Mouse (Mus musculus) urinary bladder, adult 18-20 months (tissue): Measurements from ENCODE around the gene Ptges.
"Not testable (repeated sequence)": the region's sequence is repeated elsewhere in the genome, so short reads cannot be mapped to it uniquely, and the experiment has no call there.

ENCODE experiments used
- DNase-seq, 2 experiments: peaks; one replicate each; pipeline ENCODE4 v3.0.0; 2022; ENCODE audit warnings: low spot score in 2 of 2, mixed read lengths in 2 of 2

Ptges gene

DNA sequence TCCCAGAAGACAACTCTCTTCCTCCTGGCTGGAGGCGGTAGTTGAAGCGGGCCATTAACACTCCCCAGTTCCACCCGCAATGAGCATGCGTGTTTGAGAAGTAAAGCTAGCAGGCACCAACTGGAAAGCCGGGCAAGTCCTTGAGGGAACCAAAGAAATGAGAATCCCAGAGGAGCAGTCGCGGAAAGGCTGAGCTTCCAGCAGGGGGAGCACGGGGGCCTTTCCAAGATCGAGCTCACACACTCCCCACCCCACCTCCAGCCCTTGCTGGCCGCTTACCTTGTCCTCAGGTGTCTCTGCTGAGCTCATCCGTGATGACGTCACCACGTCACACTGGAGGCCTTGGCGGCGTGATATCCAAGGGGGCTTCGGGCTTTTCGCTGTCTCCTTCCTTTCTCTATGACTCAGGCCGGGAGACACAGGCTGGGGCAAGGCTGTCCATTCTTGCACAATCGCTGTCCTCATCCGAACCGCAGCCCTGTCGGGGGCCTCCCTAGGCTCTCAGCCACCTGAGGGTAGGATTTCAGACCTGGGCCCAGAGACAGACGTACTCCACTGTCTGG, at the start of gene Ptges:
Ptges (minus strand) TSS at position 381 of the 563 bp plus-strand sequence.
- peak; percentile 57 to 77 for DNase-seq

DNA sequence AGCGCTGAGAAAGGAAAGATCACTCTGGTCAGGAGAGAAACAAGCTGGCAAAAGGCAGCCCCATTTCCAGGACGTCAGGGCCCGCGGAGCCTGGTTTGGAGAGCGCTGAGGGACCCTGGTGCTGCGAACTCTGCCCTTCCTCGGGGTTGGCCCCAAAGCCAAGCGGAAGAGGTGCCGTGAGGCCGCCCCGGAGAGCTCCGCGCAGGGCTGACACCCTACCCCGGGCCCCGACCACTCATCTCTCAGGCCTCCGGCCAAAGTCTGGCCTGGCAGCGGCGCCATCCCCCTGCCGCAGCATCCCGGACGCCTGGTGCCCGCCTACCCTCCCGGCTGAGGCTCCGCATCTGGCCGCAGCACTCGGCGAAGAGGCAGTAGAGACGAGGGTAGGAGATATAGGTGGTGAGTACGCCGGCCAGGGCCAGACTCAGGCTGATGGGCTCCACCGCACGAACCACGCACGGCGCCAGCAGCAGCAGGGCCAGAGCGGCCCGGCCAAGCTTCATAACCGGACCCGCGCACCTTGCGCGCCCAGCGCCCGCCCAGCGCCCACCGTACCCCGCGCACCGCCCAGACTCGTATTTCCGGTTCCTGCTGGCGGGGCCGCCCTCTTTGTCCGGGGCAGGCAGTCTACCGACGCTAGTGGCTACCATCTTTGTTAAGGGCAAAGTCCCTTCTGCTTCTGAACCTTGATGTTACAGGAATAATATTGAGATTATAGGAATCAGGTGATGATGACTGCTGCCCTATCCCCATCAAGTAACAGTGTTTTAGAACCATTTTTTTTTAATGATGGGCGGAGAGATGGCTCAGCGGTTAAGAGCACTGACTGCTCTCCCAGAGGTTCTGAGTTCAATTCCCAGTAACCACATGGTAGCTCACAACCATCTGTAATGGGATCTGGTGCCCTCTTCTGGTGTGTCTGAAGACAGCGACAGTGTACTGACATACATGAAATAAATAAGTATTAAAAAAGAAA, 38.0 kb upstream of the Ptges start, which contains the start of gene Tor1a:
Tor1a (minus strand) TSS at position 582 of the 976 bp plus-strand sequence.
- peak; percentile 84 to 85 for DNase-seq

DNA sequence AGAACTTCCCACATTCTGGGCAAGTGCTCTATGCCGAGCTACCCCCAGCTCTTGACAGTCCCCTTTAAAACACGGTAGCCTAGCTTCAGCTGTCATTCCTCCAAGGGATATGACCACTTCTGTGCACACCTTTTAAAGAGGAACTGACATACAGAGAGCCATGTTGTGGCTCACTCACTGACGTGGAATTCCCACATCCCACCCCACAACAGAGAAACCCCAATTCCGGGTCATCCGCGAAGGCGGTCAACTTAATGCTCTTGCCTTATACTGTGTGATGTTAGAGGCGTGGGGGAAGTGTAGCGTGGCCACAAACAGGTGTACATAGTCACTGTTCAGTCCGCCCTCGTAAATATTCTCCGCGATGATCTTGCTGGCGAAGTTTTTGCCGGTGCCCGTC, 37.2 kb upstream of the Ptges start:
- no peak for DNase-seq

DNA sequence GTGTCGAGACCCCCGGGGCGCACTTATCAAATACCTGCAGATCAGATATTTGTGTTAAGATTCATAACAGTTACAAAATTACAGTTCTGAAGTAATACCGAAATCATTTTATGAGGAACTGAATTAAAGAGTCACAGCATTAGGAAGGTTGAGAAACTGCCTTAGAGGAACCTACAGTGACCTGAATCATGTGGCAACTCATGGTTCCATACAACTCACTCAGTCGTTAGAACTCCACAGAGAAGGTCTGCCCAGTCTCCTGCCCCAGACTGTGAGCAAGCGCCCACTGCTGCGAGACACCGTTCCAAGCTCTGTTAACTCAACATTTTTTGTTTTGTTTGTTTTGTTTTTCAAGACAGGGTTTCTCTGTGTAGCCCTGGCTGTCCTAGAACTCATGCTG, 36.0 kb upstream of the Ptges start:
- DNase-seq, result no peak

DNA sequence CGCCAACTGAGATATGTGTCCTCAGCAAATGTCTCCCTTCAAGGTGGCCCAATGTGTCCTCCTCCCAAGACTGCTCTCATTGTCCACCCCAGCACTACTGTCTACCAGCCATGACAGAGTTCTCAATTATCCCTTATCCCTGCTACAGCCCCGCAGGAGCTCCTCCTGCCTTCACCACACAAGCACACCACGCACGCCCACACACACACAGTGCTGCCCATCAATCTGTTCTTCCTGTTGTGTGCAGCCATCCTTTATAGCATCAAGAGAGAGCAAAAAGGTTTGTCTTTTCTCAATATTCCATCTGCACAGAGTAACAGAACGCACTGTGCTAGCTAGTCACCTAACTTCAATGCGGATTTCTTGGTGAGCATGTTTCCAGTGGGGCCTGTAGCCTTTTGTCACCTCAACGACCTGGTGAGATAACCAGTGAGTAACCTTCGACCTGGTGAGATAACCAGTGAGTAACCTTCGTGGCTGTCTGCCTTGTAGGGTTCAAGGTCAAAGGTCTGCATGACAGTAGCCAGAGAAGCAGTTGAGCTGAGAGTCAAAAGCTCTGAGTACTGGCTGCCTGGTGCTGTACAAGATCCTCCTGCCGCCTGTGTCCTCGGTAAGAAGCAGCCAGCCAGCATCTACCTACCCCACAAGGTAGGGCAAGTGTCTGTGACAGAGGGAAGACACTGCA, 33.0 kb upstream of the Ptges start:
- DNase-seq, result no peak

DNA sequence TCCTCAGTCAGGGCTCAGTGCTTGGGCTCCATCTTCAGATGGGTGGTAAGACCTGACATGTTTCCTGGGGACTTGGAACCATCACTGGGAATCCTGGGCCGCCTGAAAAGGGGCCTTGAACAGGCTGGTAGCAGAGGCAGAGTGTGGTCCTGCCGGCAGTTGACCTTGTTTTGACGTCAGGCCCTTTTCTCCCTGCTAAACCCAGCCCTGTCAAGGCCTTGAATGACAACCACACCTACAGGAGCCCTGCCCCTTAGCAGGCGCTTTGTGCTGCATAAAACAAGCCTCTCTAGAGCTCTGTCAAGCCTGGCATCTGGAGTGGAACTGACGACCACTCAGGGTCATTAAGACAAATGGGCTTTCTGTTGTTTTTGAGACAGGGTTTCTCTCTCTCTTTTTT, 30.2 kb upstream of the Ptges start:
- DNase-seq, result no peak

DNA sequence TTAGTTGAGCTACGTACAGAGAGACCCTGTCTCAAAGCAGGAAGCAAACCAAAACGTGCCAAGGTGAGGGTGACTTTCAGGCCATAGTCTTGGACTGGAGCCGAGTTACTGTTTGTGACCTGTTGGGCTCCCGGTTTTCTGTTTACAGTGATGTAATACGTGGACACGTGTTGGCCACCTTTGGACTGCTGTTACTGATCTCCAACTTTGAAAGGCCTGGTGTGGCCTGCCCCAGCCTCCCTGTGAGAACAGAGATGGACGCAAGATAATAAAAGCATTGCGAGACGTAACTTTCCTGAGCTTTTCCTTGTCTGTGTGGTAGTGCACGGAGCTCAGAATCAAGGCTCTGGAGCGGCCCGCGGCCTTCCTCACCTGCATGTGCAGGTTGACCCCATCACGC, 29.1 kb upstream of the Ptges start:
- no peak for DNase-seq

DNA sequence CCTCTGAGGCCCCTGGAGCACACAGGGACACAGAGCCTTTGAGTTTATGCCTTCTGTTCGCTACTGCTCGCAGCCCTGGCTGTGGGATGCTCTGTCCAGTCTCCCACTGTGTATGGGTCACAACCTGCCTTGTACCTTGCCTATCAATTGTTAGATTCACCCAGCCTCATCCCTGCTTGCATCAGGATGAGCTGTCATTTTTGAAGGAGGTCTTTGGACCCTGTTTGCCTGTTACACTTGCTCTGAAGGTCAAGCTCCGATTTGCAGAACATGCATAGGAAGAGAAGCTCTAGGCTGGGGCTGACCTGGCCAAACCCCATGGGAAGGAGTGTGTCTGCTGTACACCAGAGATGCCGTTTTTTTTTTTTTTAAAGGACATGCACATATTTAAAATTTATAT, 27.8 kb upstream of the Ptges start:
- DNase-seq, result no peak

DNA sequence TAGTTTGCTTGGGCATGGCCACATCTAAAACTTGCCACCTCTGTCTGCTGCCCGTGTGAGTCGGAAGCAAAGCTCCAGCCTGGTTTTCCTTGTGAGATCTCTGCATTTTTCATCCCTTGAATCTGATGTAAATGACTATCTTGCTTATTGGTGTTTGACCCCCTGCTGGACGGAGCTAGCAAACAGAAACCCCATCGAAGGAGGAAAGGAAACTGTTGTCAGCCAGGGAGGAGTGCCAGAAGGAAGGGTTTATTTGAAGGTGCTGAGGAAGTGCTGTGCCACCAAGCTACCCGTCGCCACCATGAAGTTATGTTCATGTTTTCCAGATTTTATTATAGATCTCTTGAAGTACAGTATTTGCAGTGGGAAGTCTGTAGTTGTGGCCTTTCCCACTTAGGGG, 25.1 kb upstream of the Ptges start:
- no peak for DNase-seq

DNA sequence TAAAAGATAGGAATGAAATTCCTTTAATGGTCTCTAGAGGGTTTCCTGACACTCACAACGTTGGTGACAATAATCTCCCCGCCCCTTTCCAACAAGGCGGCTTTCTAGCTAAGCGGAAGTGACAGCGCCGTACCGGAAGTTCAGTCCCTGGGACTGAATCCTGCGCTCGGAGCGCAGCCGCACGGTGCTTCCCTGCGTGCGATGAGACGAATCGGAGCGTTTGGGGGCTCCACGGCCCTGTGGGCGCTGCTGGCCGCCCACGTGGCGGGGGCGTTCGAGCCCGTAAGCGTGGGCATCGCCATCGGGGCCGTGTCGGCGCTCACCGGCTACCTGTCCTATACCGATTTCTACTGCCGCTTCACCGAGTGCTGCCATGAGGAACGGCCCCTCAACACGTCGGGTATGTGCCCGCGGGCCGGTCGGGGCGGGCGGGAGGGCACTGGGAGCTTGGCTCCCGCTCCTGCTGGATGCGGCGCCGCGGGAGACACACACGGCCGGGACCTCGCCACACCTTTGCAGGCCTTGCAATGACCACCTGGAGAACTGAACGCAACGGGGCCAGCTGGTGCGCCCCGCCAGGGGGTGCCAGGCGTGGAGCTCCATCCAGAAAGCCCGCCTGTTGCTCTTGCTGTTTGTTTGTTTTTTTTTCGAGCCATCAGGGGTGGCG, 23.3 kb upstream of the Ptges start, which contains the start of gene Tor1b:
Tor1b (plus strand) TSS at position 136 of the 667 bp plus-strand sequence.
- peak; percentile 66 to 74 for DNase-seq

DNA sequence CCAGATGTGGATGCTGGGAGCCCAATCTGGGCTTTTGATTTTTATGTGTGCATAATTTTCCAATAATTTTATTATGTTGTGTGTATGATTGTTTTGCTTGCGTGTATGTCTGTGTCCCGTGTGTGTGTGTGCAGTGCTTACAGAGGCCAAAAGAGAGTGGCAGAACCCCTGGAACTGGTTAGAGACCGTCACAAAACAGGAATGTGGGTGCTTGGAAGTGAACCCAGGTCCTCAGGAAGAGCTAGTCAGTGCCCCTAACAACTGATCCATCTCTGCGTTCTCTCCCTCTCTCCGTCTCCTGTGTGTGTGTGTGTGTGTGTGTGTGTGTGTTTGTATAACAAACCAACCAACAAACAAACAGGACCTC, 22.8 kb upstream of the Ptges start:
- no peak for DNase-seq

DNA sequence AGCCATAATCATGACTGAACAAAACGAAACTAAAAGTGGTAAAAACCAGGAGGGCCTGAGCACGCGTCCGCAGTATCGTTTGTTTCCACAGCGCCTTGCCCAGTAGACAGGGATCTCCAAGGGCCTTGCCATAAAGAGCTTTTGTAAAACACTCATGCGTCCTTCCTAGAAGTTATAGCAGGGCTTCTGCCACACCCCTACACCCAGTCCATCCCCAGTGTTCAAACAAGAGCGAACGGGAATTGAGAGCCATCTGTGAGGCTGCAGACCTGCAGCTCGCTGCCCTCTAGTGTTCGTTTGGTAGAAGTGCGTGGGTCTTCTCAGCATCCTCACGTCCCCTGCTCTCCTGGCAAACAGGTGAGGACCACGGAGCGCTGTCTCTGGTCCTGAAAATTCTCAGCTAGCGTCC, 12.9 kb upstream of the Ptges start:
- DNase-seq, result peak in 1 of 2 experiments; percentile 28

DNA sequence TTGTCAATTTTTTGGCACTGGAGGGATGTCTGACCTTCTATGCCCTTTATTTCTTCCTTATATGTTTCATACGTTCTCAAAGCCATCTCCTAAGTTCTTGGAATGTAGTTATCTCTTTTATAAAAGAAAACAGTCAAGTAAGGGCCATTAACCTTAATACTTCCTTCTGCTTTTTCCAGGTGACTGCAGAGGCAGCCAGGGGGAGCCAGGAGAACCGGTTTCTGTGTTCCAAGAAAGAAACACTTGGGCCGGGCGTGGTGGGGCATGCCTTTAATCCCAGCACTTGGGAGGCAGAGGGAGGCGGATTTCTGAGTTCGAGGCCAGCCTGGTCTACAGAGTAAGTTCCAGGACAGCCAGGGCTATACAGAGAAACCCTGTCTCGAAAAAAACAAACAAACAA, 12.5 kb upstream of the Ptges start:
- not testable (repeated sequence) for DNase-seq

DNA sequence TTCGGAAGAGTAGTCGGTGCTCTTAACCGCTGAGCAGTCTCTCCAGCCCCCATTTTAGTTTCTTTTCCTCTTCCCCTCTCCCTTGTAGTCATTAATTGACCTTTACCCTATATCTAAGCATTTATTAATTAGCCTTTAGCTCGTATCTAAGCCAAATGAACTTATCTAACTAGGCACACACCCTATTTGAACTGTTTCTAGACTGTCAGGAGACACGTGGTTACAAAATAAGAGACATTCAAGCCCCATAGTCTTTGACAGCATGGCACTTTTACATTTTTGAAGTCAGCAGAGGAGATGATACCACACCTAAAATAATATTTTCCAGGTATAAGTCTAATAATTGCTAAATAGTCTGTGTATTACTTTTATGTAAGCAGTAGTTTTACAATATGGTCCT, 11.9 kb upstream of the Ptges start:
- no peak for DNase-seq

DNA sequence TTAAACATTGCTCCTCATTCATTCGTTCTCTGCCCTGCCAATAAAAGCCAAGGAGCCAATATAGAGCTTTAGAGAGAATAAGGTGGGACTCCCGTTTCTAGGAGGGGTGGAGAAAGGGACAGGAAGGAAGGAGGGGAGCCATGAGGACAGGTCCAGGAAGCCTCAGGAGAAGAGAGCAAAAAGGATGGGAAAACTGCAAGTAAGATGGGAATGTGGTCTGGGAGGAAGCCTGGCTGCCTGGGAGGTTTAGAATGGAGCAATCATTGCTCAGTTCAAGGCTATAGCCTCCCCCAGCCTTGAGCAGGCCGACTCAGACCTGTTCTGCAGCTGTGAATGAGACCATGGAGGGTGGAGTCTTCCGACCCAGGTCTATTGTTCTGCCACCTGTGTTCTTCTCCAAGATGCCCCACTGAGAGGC, 8.9 kb upstream of the Ptges start:
- DNase-seq, result no peak

DNA sequence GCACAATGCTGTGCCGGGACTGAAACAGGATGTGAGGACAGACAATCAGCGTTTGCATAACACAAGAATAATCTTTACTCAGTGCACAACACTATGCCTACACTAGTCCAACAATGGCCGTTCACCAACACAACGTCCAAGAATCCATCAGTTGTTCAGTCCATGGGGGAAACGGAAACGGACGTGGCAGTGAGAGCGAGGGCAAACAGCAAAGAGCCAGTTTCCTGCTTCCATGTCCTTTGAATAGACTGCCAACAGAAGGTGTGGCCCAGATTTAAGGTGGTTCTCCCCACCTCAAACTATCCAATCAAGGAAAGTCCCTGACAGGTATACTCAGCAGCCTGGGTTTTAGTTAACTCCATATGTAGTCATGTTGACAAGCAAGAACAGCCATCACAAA, 8.1 kb upstream of the Ptges start:
- DNase-seq, result no peak

DNA sequence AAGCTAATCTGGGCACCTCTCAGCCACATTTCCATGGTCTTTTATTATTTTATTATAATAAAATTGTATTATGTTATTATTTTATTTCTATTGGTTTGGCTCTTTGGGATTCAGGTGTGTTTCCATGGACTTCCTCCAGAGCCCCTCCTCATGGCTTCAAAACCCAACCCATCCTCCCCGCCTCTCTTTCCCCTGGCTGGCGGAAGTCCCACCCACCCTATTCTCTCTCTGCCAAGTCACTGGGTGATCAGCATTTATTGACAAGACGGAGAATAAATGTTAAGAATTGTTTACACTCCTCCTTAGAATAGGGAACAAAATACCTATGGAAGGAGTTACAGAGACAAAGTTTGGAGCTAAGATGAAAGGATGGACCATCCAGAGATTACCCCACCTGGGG, 7.1 kb upstream of the Ptges start:
- DNase-seq, result no peak

DNA sequence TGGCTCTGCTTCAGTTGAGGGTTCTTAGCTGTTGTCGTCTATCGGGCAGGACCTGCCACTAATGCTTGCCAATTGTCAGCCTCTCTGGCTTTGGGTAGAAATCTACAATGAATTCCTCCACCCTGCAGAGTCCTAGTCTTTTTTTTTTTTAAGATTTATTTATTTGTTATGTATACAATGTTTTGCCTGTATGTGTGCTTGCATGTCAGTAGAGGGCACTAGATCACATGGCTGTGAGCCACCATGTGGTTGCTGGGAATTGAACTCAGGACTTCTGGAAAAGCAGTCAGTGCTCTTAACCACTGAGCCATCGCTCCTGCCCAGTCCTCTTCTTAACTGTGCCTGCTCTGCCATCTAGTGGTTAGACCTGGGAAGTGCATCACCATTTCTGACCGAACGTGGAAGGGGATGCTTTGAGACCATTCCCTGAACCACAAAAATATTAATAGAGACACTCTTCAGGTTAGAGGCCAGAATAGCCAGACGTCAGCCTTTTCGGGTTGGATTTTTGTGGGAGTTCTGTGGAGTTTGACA, 4.3 kb upstream of the Ptges start:
- peak; percentile 58 to 68 for DNase-seq

DNA sequence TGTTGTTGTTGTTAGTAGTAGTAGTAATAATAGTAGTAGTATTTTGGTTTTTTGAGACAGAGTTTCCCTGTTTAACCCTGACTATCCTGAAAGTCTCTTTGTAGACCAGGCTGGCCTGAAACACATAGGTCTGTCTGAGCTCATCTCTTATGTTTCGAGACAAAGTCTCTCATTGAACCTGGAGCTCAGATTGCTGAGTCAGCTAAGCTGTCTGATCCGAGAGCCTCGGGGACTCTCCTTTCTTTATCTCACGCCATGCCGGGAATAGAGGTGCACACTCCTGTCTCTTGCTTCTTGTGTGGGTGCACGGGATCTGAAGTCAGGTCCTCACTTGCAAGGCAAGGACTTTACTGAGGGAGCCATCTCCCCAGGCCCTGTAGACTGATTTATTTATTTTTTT, 3.4 kb upstream of the Ptges start:
- DNase-seq, result no peak

DNA sequence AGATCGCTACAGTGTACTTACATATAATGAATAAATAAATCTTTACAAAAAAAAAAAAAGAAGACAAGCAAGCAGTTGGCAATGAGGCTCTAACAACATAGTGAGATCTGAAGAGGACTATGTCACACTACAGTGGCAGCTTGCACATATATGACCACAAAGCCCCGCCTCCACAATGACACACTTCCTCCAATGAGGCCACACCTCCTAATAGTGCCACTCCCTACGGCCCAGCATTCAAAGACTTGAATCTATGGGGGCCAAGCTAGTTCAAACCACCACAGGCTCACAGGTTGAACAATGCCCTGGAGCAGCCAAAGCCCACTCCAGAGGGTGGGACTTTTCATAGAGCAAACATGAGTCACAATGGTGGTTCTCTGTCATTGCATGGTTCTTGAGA, 2.3 kb upstream of the Ptges start:
- DNase-seq, result no peak

DNA sequence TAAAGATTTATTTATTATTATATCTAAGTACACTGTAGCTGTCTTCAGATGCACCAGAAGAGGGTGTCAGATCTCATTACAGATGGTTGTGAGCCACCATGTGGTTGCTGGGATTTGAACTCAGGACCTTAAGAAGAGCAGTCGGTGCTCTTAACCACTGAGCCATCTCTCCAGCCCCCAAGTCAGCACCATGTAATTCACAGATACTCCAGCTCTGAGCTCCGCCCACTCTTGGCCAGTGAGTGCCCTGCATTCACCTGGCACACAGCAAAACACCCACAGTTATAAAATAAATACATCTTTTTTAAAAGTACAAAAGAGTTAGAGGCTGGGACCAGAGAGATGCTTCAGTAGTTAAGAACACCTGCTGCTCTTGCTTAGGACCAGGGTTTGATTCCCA, 1.2 kb upstream of the Ptges start:
- DNase-seq, result not testable (repeated sequence)
